Mouse (Mus musculus) forebrain, embryonic 11.5 days (tissue): Measurements from ENCODE around the gene Ksr2. TPM values are rescaled to one million over a fixed set of nuclear protein-coding genes. Genes with fewer than 3 reads are reported as not detected.

ENCODE experiments used
- ATAC-seq: fragments of 200-750 bp; cut with Nextera tagmentation; replicated peaks from 2 replicates; pipeline ENCODE4 v1.8.0; 2017; ENCODE audit warnings: moderate TSS enrichment; ENCODE audit not compliant: low FRiP score
- DNase-seq: peaks from one replicate; pipeline ENCODE4 v3.0.0-alpha.2; 2017; ENCODE audit warnings: low spot score
- H3K27ac ChIP-seq: fragments of 300-500 bp; sonication (generic); 2 replicates; pipeline ENCODE4 v1.5.1; 2014; ENCODE audit warnings: low read depth, low read length
- H3K27me3 ChIP-seq: fragments of 300-500 bp; sonication (generic); 2 replicates; pipeline ENCODE4 v1.6.1; 2014; ENCODE audit warnings: mild to moderate bottlenecking, low read length, mixed read lengths; ENCODE audit not compliant: control insufficient read depth, insufficient read depth
- H3K36me3 ChIP-seq: fragments of 300-500 bp; sonication (generic); 2 replicates; pipeline ENCODE4 v1.6.1; 2014; ENCODE audit warnings: mild to moderate bottlenecking, low read length, moderate library complexity, mixed read lengths; ENCODE audit not compliant: control insufficient read depth, insufficient read depth
- H3K4me1 ChIP-seq: fragments of 300-500 bp; sonication (generic); replicated peaks from 2 replicates; pipeline ENCODE4 v1.6.1; 2014; ENCODE audit warnings: low read length, mixed read lengths; ENCODE audit not compliant: control insufficient read depth, insufficient read depth
- H3K4me2 ChIP-seq: fragments of 300-500 bp; sonication (generic); 2 replicates; pipeline ENCODE4 v1.6.1; 2014; ENCODE audit warnings: low read depth, mild to moderate bottlenecking, low read length, moderate library complexity, mixed read lengths; ENCODE audit not compliant: severe bottlenecking
- H3K4me3 ChIP-seq: fragments of 300-500 bp; sonication (generic); 2 replicates; pipeline ENCODE4 v1.5.1; 2014; ENCODE audit warnings: low read depth, low read length
- H3K9ac ChIP-seq: fragments of 300-500 bp; sonication (generic); 2 replicates; pipeline ENCODE4 v1.6.1; 2014; ENCODE audit warnings: low read length
- H3K9me3 ChIP-seq: fragments of 300-500 bp; sonication (generic); 2 replicates; pipeline ENCODE4 v1.6.1; 2016; ENCODE audit warnings: low read length, mixed read lengths; ENCODE audit not compliant: control insufficient read depth
- WGBS: fragments of 180-500 bp; shearing (Covaris S2); extraction: QIAGEN DNeasy Blood & Tissue Kit; methylation state at CpG from one replicate; pipeline ENCODE4 v1.1.7; 2014; 5-methylcytosine and 5-hydroxymethylcytosine counted together
- polyA plus RNA-seq: library from polyadenylated mRNA; unstranded; fragments of >200 nt; fragmentation: Nextera tagmentation; extraction: Ambion mirVana; gene quantifications from 2 replicates; pipeline ENCODE4 v1.2.1, GENCODE M21; 2014

Gene Ksr2
- polyA plus RNA-seq, 1 experiment from 2014 or later, result 1.2 TPM

GRCm38 (mm10) chr5:117704371-117704770 is 290.6 kb downstream of the Ksr2 start:
- H3K27ac ChIP-seq, result no peak overlapping the region
- no peaks in the 10 kb centered on the region for H3K36me3 ChIP-seq
- H3K9me3 ChIP-seq, result no peaks in the 10 kb centered on the region; the same call in 1 of the 2 replicates
- ATAC-seq (no peak), DNase-seq (no peak)
- H3K4me2 ChIP-seq, result no peak overlapping the region
- no peaks in the 10 kb centered on the region for H3K4me1 ChIP-seq
- H3K27me3 ChIP-seq, result no peaks in the 10 kb centered on the region
- WGBS, result 88% methylated on average over 9 of the region's 9 CpGs
- no peak overlapping the region for H3K9ac ChIP-seq
- no peak overlapping the region for H3K4me3 ChIP-seq

GRCm38 (mm10) chr5:117706633-117707032 is 292.8 kb downstream of the Ksr2 start:
- no peaks in the 10 kb centered on the region; the same call in 1 of the 2 replicates for H3K9me3 ChIP-seq
- H3K27ac ChIP-seq, result no peak overlapping the region
- peak; percentile 69 for DNase-seq
- 22% methylated on average over 11 of the region's 11 CpGs for WGBS
- no peak overlapping the region for H3K4me3 ChIP-seq
- no peak overlapping the region for H3K4me2 ChIP-seq
- H3K9ac ChIP-seq, result no peak overlapping the region
- no peaks in the 10 kb centered on the region for H3K27me3 ChIP-seq
- no peaks in the 10 kb centered on the region for H3K36me3 ChIP-seq
- no peak for ATAC-seq
- H3K4me1 ChIP-seq, result no peaks in the 10 kb centered on the region

- Histone ChIP-seq H3K4me3 (no peak overlapping the region), H3K36me3 (no peaks in the 10 kb centered on the region), H3K4me1 (no peaks in the 10 kb centered on the region), H3K9me3 (no peaks in the 10 kb centered on the region; the same call in 1 of the 2 replicates), H3K27ac (no peak overlapping the region), H3K27me3 (no peaks in the 10 kb centered on the region), H3K9ac (no peak overlapping the region), H3K4me2 (no peak overlapping the region)
- 72% methylated on average over 6 of the region's 6 CpGs for WGBS
- DNase-seq (no peak), ATAC-seq (no peak)
Observed at GRCm38 (mm10) chr5:117709306-117709705, 295.5 kb downstream of the Ksr2 start.

DNA sequence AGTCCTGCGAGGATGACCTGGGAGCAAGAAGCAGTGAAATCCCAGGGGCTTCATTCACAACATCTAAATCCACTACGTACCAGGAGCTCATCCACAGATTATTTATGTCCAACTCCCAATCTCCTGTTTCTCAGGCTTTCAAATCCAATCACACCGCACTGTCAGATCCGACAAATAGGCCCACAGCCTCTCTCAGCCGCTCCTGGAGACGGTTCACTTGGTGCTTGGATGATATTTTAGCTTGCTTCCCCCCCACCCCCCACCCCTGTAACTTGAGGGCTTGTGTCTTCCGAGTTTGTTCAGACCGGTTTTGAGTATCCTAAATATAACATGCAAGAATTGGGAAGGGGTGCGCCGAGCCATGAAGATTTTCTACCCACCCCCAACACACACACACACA is 297.8 kb downstream of the Ksr2 start:
- no peaks in the 10 kb centered on the region for H3K4me1 ChIP-seq
- no peaks in the 10 kb centered on the region for H3K27me3 ChIP-seq
- no peak overlapping the region for H3K9ac ChIP-seq
- H3K9me3 ChIP-seq, result no peaks in the 10 kb centered on the region; the same call in 1 of the 2 replicates
- no peaks in the 10 kb centered on the region for H3K36me3 ChIP-seq
- no peak overlapping the region for H3K4me3 ChIP-seq
- no peak overlapping the region for H3K4me2 ChIP-seq
- H3K27ac ChIP-seq, result no peak overlapping the region
- no peak for ATAC-seq
- WGBS, result 90% methylated on average over 10 of the region's 10 CpGs
- no peak for DNase-seq

- Histone ChIP-seq H3K4me3 (no peak overlapping the region), H3K4me2 (no peak overlapping the region), H3K9ac (no peak overlapping the region), H3K27ac (no peak overlapping the region), H3K4me1 (no peaks in the 10 kb centered on the region), H3K9me3 (no peaks in the 10 kb centered on the region; the same call in 1 of the 2 replicates), H3K36me3 (no peaks in the 10 kb centered on the region), H3K27me3 (no peaks in the 10 kb centered on the region)
- 89% methylated on average over 12 of the region's 12 CpGs for WGBS
- DNase-seq (no peak), ATAC-seq (no peak)
Observed at GRCm38 (mm10) chr5:117712207-117712606, 298.4 kb downstream of the Ksr2 start.

DNA sequence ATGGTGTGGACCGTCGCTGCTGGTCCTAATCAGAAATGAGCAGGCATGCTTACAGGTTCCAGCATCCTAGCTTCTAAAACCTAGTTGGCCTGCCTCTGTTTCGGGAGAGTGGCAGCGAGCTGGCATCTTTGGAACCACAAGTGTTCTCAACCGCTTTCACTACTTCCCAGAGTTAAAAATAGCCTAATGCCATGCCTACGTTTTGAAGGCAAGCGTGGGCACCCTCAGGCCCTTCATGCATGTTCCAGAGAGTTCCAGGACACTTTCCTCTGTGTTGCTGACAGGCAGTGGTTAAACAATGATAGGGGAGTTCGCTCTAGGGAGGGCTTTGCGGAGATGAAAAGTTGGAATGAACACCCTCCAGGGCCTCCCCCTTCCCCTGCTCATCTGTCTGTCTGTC is 303.3 kb downstream of the Ksr2 start:
- Histone ChIP-seq H3K36me3 (no peaks in the 10 kb centered on the region), H3K9me3 (no peaks in the 10 kb centered on the region), H3K27ac (no peak overlapping the region), H3K4me3 (no peak overlapping the region), H3K4me1 (no peaks in the 10 kb centered on the region), H3K27me3 (no peaks in the 10 kb centered on the region), H3K4me2 (no peak overlapping the region), H3K9ac (no peak overlapping the region)
- WGBS, result 90% methylated on average over 9 of the region's 9 CpGs
- no peak for DNase-seq
- no peak for ATAC-seq

DNA sequence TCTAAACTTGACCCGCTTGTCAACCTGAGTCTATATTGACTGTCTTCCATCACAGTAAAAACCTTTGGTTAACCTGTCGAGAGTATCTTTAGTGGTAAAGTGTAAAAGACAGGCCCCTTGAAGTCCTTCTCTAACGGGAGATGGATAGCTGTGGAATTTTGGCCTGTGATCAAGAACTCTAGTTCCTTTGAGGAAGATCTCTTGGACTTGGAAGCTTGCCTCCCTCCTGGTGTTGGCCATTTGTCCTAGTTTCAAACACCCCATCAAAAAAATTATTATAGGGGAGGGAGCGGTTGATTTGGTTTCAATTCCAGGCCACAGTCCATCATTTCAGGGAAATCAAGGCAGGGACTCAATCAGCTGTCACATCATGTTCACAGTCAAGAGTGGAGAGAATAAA is 309.5 kb downstream of the Ksr2 start:
- H3K9me3 ChIP-seq, result no peaks in the 10 kb centered on the region
- H3K4me1 ChIP-seq, result no peaks in the 10 kb centered on the region
- 90% methylated on average over 4 of the region's 4 CpGs for WGBS
- no peaks in the 10 kb centered on the region for H3K27me3 ChIP-seq
- no peak overlapping the region for H3K4me3 ChIP-seq
- DNase-seq, result no peak
- no peaks in the 10 kb centered on the region for H3K36me3 ChIP-seq
- H3K9ac ChIP-seq, result no peak overlapping the region
- H3K27ac ChIP-seq, result no peak overlapping the region
- no peak for ATAC-seq
- H3K4me2 ChIP-seq, result no peak overlapping the region

DNA sequence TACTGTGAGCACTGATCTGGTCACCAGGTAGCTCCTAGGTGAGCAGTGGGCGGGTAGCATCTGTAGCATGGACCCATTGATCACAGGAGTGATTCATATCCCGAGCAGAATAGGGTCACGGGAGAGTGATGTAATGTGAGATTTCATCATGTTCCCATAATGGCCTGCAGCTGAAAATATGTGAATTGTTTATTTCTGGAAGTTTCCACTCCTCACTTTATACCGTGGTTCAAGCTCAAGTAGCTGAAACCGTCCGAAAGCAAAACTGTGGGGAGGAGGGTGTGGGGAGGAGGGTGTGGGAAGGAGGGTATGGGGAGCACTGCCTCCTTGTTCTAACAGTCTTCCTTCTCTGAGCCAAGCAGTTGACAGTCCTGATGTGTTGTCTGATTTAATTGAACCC is 312.7 kb downstream of the Ksr2 start:
- Histone ChIP-seq H3K9ac (no peak overlapping the region), H3K4me3 (no peak overlapping the region), H3K36me3 (no peaks in the 10 kb centered on the region), H3K9me3 (no peaks in the 10 kb centered on the region), H3K4me2 (no peak overlapping the region), H3K27me3 (no peaks in the 10 kb centered on the region), H3K4me1 (no peaks in the 10 kb centered on the region), H3K27ac (no peak overlapping the region)
- ATAC-seq, result no peak
- WGBS, result 80% methylated on average over 6 of the region's 6 CpGs
- DNase-seq, result no peak

DNA sequence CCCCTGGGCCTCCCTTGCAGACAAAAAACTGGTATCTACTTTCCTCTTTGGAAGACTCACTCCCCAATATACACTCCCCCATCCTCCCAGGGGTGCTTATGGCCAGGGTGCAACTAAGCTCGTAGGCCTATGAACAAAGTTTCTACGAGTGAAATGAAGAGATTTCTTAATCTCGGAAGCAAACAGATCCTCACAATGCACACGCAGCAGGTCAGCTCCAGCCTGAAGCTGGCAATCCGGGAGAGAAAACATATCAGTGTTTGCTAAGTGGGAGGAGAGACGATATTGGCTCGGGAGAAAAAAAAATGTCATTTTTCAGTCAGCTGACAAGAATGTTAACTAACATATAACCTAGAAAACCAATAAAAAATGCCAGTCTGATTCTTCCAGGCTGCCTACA is 313.3 kb downstream of the Ksr2 start:
- H3K9me3 ChIP-seq, result no peaks in the 10 kb centered on the region
- 78% methylated on average over 7 of the region's 7 CpGs for WGBS
- no peak for ATAC-seq

More for the DNA sequence above, 313.3 kb downstream of the Ksr2 start:
- no peaks in the 10 kb centered on the region; the same call in 1 of the 2 replicates for H3K4me1 ChIP-seq
- DNase-seq, result no peak
- H3K4me3 ChIP-seq, result no peak overlapping the region
- no peak overlapping the region for H3K4me2 ChIP-seq
- no peaks in the 10 kb centered on the region for H3K36me3 ChIP-seq
- H3K27ac ChIP-seq, result no peak overlapping the region
- H3K9ac ChIP-seq, result no peak overlapping the region
- H3K27me3 ChIP-seq, result no peaks in the 10 kb centered on the region
